Mouse (Mus musculus) B cell, adult 2 months (primary cell): Measurements from ENCODE around the gene Myog.
A peak's percentile ranks its signal among the peaks of the same experiment; 100 is the strongest.
"Not testable (repeated sequence)": the region's sequence is repeated elsewhere in the genome, so short reads cannot be mapped to it uniquely, and the experiment has no call there.

Experiments
- DNase-seq, 2 experiments: peaks; one replicate each; pipeline ENCODE4 v3.0.0; 2022

The Myog gene

DNA sequence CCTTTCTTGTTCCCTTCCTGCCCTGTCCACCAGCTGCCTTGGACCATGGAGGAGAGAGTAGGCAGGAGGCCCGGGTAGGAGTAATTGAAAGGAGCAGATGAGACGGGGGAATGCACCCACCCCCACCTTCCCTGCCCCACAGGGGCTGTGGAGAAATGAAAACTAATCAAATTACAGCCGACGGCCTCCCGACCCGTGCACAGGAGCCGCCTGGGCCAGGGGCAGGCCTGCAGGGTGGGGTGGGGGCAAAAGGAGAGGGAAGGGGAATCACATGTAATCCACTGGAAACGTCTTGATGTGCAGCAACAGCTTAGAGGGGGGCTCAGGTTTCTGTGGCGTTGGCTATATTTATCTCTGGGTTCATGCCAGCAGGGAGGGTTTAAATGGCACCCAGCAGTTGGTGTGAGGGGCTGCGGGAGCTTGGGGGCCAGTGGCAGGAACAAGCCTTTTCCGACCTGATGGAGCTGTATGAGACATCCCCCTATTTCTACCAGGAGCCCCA, at the start of gene Myog:
TSS of gene Myog (plus strand) at position 392 of the 502 bp plus-strand sequence.
- DNase-seq: no peak

DNA sequence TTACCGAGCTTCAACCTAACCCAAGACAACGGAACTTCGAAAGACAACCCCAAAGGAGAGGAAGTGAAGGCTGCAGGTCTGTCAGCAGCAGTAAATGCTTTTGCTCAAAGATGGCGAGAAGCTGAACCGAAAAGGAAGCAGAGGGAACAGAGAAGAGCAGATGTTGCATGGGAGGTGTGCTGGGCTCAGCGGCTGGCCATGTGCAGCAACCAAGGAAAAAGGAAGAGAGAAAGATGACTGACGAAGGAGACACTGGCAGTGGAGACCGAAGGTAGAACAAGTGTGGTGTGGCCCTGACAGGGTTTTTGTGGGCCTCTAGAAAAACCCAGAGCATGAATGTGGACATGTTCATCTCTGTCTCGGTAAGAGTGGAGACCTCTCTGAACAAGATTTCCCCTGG, 49.1 kb upstream of the Myog start:
- no peak for DNase-seq

DNA sequence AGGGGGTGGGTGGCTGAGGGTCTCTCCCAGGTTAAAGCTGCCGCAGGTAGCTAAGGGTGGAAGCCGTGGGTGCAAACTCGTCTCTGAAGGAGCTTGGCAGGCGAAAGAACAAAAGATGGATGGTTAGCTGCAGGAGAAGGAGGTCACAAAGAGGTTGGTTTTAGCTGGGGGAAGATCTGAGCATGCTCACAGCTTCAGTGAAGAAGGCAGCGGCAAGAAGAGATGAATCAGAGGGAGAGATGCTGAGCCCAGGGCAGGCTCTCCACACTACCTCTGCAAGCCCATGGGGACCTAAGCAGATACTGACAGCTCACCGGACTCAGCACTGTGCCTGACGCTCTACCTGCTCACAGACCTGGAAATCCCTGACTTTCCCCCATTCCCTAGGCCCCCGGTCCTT, 48.5 kb upstream of the Myog start:
- no peak for DNase-seq

DNA sequence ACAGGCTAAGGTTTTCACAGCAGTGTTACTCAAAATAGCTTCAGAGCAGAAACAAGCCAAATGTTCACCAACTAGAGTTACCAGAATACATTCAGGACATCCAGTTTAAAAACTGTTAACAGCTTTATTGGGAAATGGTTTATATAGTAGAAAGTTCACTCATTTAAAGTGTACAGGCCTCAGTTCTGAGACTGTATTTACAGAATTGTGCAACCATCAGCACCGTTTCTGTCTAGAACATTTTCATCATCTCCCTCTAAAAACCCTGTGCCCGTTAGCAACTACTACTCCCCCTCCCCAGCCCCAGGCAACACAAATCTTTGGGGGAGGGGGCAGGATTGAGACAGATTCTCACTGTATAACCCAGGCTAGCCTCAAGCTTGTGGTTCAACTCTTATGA, 47.5 kb upstream of the Myog start:
- DNase-seq: no peak

DNA sequence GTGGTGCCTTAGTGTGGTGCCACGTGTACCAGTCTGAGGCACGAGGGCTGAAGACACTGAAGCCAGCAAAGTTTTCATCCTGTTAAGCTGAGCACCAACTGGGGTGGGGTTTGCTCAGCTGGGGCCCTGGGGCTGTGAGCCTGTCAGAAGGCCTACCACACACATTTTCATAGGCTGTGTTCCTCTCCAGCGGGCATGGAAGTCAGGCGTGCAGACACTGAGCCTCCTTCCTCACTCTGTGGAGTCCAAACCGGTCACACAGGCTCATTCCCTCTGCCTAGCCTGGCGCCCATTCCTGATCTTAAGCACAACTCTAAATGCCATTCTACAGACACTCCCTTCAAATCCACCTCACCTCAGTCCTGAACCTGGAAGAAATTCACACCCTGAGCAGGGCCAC, 46.3 kb upstream of the Myog start:
- DNase-seq: no peak

DNA sequence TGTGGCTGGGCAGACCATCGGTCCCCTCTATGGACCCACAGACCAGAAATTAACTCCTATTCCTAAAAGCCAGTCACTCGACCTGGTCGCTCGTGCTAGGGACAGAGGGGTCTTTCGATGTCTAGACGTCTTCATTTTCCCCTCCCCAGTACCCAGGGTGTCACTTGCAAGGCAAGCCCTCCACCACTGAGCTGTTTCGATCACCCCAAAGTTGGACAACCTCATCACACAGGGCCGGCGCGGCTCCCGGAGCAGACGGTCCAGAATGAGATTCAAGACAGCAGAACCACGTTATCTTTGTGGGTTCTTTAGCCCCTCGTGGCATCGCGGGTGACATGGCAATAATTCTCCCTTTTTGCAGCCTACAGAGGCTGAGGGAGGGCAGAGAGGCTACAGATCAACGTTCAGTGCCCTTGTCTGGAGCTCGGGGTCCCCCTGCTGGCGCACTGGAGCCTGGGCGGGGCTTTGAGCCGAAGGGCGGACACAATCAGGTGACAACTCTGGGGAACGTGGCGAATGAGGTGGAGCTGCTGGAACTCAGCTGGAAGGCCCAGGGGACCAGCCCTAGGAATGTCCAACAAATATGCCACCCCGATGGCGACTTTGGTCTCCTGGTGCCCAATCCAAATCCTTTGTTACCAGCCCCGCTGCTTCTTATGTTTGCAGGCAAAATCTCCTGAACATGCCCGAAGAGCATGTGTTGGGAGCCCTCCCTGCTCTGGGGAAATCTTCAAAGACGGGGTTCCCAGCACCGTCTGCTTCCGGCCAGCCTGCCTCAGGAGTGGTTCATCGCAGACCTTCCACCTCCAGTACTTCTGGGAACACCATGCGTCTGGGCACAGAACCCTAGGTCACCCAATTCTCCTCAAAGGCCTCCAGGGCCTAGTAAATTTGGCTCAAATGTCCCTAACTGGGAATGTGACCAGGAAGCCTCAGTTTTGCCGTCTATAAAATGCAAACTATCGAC, 45.6 kb upstream of the Myog start:
- DNase-seq: peak; percentile 88 to 91

DNA sequence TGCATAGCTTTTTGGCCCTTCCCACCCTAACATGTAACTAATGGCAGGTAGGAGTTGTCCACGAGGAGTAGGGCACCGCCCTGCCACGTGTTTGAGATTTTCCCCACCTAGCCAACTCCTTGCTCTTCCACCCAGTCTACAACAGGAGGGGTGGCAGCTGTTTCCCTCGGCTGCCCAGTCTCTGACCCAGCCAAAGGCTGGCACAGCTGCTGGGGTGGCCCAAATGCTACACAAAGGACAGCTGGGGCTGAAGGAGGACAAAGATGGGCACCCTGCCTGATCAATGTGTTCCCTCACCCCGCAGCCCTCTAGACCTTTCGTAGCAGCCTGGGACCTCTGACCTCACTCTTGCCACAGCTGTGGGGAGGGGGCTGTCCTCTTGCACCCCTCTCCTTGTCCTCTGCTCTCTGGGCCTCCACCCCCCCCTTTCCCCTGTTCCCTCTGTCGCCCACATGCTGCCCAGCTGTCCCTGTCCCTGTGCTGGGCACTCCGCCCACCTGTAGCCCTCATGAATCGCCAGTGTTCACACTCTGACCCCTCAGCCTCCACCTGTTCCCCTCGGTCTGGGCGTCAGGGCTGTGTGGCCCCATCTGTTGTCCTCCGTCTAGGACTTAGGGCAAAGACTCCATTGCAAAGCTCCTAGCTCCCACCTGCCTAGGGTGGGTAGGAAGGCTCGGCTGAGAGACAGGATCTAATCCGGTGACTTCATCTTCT, 44.6 kb upstream of the Myog start:
- no peak for DNase-seq

DNA sequence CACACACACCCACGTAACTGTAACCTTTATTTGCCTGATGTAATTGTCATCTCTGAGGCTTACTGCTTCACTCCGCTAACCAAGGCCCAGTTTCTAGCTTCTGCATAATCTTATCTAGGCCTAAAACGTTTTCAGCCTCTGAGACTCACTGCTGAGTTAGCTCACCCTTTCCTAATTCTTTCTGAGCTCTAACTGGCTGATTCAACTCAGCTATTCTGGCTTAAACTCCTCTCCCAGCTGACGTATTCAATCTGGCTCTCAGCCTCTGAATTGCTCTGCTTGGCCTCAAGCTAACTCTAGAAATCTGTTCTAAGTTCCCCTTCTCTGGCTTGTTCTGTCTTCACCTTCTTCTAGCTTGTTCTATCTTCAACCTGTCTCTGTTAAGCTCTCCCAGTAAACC, 43.2 kb upstream of the Myog start:
- no peak for DNase-seq

DNA sequence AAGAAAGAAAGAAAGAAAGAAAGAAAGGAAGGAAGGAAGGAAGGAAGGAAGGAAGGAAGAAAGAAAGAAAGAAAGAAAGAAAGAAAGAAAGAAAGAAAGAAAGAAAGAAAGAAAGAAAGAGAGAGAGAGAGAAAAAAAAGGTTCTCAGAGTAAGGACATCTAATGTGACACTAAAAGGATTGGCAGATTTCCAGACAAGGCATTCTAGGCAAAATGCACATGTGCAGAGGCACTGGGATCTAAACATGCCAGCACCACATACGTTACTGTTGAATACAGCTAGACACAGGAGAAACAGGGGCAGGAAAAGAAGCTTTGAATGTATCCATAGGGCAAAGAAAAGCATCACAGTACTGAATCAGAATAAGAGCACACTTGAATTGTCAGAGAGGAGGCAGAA, 40.1 kb upstream of the Myog start:
- not testable (repeated sequence) for DNase-seq

DNA sequence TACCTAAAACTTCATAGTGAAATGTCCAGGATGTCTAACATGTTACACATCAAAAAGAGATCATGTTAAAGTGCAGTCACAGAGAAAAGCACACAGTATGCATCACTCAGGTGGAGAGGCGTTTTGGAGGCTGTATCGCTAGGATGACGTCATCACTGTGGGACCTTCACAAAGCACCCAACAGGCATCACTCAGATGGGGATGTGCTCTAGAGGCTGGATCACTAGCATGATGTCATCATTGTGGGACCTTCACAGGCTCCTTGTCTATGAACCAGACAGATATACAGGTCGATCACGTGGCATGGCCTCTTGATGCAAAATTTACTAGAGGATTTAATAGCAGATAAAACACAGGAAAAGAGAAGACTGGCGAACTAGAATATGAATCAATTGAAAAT, 25.4 kb upstream of the Myog start:
- no peak for DNase-seq

DNA sequence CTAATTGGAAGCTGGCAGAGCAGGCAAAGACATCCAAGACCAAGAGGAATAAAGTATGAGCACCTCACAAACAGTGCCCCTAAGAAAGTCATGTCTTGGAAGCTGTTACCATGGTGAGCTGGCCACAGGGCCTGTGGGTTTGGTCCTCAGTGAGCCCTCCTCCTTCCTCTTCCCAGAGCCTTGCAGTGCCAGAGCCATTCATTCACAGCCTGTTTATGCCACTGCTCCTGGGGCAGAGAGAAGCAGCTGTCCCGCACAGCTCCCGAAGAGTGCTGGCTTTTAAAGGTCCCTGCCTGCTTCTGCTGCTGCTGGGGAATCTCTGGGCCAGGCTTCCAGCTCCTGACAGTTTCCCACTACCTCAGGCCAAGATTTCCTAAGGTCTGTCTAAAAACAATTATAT, 24.0 kb upstream of the Myog start:
- DNase-seq: no peak

DNA sequence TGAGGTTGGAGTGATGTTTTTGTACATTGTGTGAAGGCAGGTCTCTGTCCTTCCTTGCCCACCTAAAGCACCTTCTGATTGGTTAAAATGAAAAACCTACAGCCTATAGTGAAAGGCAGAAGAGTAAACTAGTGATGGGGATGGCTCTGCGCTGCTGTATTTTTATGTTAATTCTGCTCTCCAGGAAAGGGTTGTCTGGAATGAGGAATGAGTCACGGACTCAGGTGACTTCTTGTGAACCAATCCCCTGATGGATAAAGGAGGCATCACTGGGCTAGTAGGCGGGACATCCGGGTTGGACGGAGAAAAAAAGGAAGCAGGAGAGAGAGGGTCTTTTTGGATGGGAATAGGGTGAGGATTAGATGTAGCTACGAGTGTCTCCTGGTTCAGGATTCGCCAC, 19.8 kb upstream of the Myog start:
- no peak for DNase-seq

DNA sequence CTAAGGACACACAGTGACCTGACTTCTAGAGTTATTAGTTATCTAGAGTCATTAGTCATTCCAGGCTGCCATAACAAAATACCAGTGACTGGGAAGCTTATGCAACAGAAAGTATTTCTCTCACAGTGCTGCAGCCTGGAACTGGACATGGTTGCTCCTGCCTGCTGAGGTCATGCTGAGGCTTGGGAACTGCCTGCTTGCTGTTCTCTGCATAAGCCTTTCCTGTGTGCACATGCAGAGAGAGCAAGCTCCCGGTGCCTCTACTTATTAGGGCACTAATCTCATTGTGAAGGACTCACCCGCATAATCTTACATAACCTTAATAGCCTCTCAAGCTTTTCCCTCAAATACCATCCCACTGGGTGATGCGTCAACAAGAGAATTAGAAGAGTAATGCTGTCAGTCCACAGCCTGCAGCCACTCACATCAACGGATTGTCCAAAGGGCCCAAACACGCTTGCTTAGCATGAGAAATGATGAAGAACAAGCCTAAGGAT, 17.0 kb upstream of the Myog start:
- DNase-seq: no peak

DNA sequence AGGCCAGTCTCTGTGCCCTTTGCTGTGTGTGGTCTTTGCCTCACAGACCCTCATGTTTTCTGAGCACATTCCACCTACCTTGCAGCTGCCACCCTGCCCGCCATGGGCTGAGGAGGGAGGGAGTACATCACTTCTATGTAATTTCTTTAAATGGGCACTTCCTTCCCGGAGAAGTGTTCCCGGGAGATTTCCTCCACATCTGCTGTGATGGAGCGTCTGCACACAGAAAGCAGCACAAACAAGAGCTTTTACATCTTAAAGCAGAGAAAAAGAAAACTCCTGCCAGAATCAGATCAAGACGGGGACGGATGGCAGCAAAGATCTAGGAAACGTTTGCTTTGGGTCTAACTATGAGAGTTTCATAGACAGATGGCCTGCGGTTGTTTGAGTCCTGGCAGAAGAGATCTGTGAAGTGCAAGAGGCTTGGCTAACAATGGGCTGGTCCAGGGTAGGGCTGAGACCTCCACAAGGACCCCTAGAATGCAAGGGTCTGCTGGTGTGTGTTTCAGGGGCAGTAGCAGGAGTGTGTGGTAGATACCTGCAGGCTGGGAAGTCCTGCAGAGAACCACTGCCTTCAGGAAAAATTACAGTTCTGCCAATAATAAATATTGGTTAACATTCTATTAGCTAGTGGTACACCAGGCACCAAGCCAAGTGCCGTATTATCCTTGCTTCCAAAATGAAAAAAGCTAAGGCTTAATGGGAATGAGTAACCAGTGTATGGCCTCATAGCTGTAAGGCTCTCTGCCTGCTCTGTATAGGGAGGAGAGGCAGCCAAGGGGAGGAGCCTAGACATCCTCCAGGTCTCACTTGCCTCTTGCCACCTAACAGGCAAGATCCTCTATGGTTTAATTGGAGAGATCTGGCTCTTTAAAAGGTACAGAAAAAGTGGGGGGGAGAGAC, 16.0 kb upstream of the Myog start:
- DNase-seq: no peak

DNA sequence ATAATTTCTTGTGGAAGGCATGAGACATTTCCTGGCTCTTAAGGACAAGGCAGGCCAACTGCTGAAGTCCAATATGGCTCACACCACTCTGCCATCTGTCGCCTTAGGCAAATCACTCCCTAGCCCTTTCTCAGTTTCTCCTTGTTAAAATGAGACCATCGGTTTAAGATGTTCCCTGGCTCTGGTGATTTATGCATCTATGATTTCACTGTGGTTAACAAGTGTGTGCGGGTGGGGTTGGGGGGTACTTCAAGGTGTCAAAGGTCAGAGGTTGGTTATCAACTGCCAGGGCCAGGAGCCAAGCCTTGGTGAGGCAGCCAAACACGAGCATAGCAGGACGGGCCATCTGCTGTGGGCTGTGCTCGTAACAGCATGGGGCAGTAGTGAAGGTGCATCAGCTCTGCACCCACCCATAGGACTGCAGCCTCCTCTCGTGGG, 15.3 kb upstream of the Myog start:
- DNase-seq: no peak

DNA sequence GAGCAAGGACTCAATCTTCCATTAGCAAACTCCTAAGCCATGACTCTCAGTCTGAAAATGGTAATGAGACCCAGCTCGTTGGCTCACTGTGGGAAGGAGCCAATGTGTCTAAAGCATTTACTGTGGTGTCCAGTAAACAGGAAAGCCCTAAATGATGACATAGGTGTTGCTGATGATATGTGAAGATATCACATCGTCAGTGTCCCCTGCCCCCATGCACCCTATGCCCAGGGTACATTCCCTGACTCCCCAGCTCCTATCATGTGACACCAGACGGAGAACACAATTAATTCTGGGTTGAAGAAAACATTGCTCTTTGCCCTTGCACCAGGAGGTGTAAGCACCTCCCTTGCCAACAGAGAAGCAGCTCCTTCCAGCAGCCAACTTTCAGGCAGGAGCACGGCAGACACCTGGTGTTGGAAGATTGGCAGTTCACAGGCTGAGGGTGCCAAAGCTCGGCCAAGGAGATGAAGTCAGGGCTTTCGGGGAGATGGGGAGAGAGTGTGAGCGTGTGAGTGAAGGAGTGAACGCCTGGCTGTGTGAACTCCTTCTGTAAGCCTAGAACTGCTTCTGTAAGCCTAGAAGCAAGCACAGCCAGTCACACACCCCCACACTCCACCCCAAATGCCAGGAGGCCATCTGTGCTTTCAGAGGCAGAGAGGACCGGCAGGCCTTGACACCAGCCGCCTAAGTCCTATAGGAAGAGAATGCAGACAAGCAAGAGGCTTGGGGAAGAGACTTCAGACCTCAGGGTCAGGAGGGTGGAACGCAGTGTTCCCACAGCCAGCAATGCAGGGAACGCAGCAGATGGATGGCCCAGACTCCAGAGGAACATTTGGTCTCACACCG, 13.9 kb upstream of the Myog start:
- DNase-seq: no peak

DNA sequence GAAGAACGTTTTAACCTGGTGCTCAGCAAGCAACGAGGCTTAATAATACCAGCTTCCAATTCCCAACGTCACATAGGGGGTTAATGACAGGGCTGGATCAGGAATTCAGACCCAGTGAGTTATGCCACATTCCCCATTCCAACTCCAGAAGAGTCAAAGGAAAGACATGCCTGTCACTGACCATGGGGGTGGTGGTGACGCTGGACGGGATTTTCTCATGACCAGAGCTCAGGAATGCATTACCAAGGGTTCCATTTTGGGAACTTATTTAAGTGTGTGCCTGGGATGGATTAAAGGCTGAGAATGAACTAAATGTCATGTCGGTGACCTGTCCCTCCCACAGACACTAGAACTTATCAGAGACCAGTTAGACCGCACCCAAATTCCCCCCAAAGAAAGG, 13.0 kb upstream of the Myog start:
- DNase-seq: no peak

DNA sequence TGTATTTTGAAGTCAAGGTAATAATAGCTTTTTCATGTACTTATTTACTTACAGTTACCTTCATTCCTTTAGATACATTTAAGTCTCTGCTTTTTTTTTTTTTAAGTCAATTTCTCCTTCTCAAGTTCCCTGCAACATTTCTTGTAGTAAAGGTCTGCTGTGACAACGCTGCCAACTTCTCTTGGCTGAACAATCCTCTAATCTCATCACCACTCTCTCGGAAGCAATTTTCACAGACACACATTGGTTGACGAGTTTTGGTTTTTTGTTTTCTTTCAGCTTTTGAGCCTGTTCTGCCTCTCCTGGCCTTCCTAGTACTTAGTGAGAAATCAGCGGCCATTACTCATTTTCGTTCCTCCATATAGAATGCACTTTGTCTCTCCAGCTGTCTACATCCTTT, 9.6 kb upstream of the Myog start:
- DNase-seq: no peak

DNA sequence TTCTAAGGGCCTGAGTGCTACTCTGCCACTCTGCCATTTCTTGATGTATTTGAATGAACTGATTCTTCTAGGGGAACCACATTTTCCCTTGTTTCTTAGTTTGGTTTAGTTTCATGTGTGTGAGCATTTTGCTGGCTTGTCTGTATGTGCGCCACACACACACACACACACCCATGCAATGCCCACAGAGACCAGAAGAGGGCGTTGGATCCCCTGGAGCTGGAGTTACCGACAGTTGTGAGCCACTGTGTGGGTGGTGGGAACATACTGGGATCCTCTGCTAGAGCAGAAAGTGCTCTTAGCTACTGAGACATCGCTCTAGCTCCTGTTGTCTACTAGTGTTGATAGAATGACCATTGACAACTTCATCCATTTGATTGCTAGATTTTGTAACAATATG, 8.2 kb upstream of the Myog start:
- no peak for DNase-seq

DNA sequence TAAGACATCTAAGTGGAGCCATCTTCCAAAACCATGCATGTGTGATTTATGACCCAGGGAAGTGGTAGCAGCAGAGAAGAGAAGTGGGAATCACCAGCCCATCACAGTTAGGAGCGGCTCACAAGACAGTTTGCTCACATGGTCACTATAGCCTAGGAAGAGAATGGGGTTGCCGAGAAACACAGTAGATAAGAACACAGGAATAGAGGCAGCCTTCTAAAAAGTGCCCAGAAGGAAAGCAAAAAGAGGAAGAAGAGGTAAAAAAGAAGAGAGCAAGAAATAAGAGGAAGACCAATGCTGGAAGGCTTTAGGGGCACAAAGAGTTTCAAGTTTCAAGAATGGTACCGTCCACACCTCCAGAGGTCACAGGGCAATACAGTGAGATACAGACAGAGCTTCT, 7.4 kb upstream of the Myog start:
- no peak for DNase-seq

DNA sequence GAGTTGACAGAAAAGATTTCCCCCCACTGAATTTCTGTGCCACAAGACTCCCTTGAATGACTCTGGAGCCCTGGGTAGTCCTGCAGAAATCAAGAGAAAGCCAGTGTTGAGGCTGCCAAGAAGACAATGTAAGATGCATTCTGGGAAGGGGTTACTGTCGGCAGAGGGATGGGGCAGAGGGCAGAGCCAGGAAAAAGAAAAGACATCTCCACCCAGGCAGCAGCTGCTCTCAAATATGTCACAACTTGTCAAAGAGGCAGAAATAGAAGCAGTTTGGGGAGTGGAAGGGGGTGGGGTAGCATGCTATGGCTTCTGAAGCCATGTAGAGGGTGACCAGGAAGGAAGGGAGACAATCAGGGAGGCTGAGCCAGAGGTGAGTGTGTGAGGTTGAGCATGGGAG, 6.7 kb upstream of the Myog start:
- DNase-seq: no peak
